Comparison of ENCODE assay signal across 8 mouse cellular contexts in genomic region chr4:97910777-97911580, GRCm38 (mm10).
DNase-seq lines count a peak whose midpoint lies in the region; ATAC-seq and TF ChIP-seq lines count a peak whose summit lies in the region.

No protein-coding gene starts in this region.

- H3K36me3 ChIP-seq in limb, embryonic 13.5 days, result peaks cover 6% of the 10 kb centered on the region; the same call in 1 of the 2 replicates
- H3K36me3 ChIP-seq in limb, embryonic 10.5 days, result no peaks in the 10 kb centered on the region
- H3K36me3 ChIP-seq in intestine, postnatal 0 days (ENCODE audit: control insufficient read depth, insufficient read depth), result no peaks in the 10 kb centered on the region

- ATAC-seq in limb, embryonic 13.5 days (ENCODE audit: low FRiP score, low read depth), result no peak
- no peak for ATAC-seq in intestine, postnatal 0 days

- DNase-seq in limb, embryonic 10.5 days (ENCODE audit: low spot score), result no peak
- DNase-seq in frontal cortex, postnatal 10 days (ENCODE audit: low spot score in 2 of 2), result peak; percentile 28 to 42
- peak; percentile 59 to 61 for DNase-seq in left cerebral cortex, postnatal 14 days (ENCODE audit: low spot score in 2 of 2)
- DNase-seq in kidney, adult 8-10 months, result no peak

- peak overlapping the region; percentile 48; the same call in 1 of the 2 replicates for H3K27ac ChIP-seq in limb, embryonic 13.5 days
- H3K27ac ChIP-seq in limb, embryonic 10.5 days, result no peak overlapping the region
- H3K27ac ChIP-seq in brown adipose tissue, adult 24 weeks (replicated peaks; ENCODE audit: low read depth, low read length), result peak overlapping the region; percentile 91
- H3K27ac ChIP-seq in olfactory bulb, adult 2 months (ENCODE audit: insufficient read depth, low read depth, low read length), result peak overlapping the region; percentile 49; the same call in 1 of the 2 replicates
- H3K27ac ChIP-seq in intestine, postnatal 0 days (ENCODE audit: low read depth, low read length), result no peak overlapping the region

- peaks cover 51% of the 10 kb centered on the region for H3K4me1 ChIP-seq in limb, embryonic 13.5 days
- H3K4me1 ChIP-seq in limb, embryonic 10.5 days, result peaks cover 8% of the 10 kb centered on the region; the same call in 1 of the 2 replicates
- H3K4me1 ChIP-seq in brown adipose tissue, adult 24 weeks (ENCODE audit: control insufficient read depth, insufficient read depth, insufficient read length, low read length), result peaks cover 15% of the 10 kb centered on the region
- peaks cover 9% of the 10 kb centered on the region for H3K4me1 ChIP-seq in olfactory bulb, adult 2 months (ENCODE audit: control insufficient read depth, insufficient read depth, low read length)
- no peaks in the 10 kb centered on the region for H3K4me1 ChIP-seq in intestine, postnatal 0 days (replicated peaks; ENCODE audit: control insufficient read depth, insufficient read depth, low read length)

- no peak for TF ChIP-seq POLR2A in olfactory bulb, adult 2 months (IDR thresholded peaks at IDR 0.05; ENCODE audit: insufficient read depth, low read depth, low read length)

- H3K27me3 ChIP-seq in limb, embryonic 13.5 days, result no peaks in the 10 kb centered on the region
- no peaks in the 10 kb centered on the region for H3K27me3 ChIP-seq in limb, embryonic 10.5 days (ENCODE audit: low read depth, poor library complexity, severe bottlenecking)
- H3K27me3 ChIP-seq in intestine, postnatal 0 days (replicated peaks; ENCODE audit: control insufficient read depth, insufficient read depth, low read length), result no peaks in the 10 kb centered on the region

- WGBS in limb, embryonic 13.5 days, result 87% methylated on average over 27 of the region's 27 CpGs
- 95% methylated on average over 27 of the region's 27 CpGs for WGBS in limb, embryonic 10.5 days
- WGBS in olfactory bulb, adult 2 months, result 47% methylated on average over 27 of the region's 27 CpGs
- WGBS in intestine, postnatal 0 days, result 89% methylated on average over 27 of the region's 27 CpGs

- H3K9me3 ChIP-seq in limb, embryonic 13.5 days, result no peaks in the 10 kb centered on the region
- no peaks in the 10 kb centered on the region for H3K9me3 ChIP-seq in limb, embryonic 10.5 days (replicated peaks)
- H3K9me3 ChIP-seq in intestine, postnatal 0 days (ENCODE audit: control insufficient read depth), result no peaks in the 10 kb centered on the region

- TF ChIP-seq CTCF in olfactory bulb, adult 2 months (IDR thresholded peaks at IDR 0.05; ENCODE audit: insufficient read depth, low read depth, low read length), result no peak
- TF ChIP-seq CTCF in intestine, postnatal 0 days (IDR thresholded peaks at IDR 0.05; ENCODE audit: low read depth), result no peak

- no peak overlapping the region for H3K4me2 ChIP-seq in limb, embryonic 13.5 days (replicated peaks)
- H3K4me2 ChIP-seq in intestine, postnatal 0 days (replicated peaks; ENCODE audit: low read depth), result no peak overlapping the region

- H3K4me3 ChIP-seq in limb, embryonic 13.5 days, result no peak overlapping the region
- no peak overlapping the region for H3K4me3 ChIP-seq in limb, embryonic 10.5 days
- peak overlapping the region; percentile 7; the same call in 1 of the 2 replicates for H3K4me3 ChIP-seq in brown adipose tissue, adult 24 weeks (ENCODE audit: insufficient read depth, low read depth, low read length)
- peak overlapping the region; percentile 26 for H3K4me3 ChIP-seq in olfactory bulb, adult 2 months (ENCODE audit: insufficient read depth, low read depth, low read length)
- no peak overlapping the region for H3K4me3 ChIP-seq in intestine, postnatal 0 days (ENCODE audit: low read depth, low read length)

- no peak overlapping the region for H3K9ac ChIP-seq in limb, embryonic 13.5 days
- no peak overlapping the region for H3K9ac ChIP-seq in intestine, postnatal 0 days (ENCODE audit: low read depth, low read length)

- intact Hi-C loops in left cerebral cortex, postnatal 14 days (cut with DNase I), result loop anchor here (5.0 kb wide), 2 partner anchors 34 to 129 kb away; no protein-coding TSS in a partner anchor

Comparison
In these comparisons a context has a peak if more than half of its experiments do, and no peak if none do; other contexts are left out.
1. H3K27ac ChIP-seq: peak in limb, embryonic 13.5 days (single experiment), brown adipose tissue, adult 24 weeks (single experiment) and olfactory bulb, adult 2 months (single experiment); none in limb, embryonic 10.5 days (single experiment) and intestine, postnatal 0 days (single experiment).
2. H3K4me3 ChIP-seq: peak in brown adipose tissue, adult 24 weeks (single experiment) and olfactory bulb, adult 2 months (single experiment); none in limb, embryonic 13.5 days (single experiment), limb, embryonic 10.5 days (single experiment) and intestine, postnatal 0 days (single experiment).
3. DNase-seq: peak in frontal cortex, postnatal 10 days (2 of 2) and left cerebral cortex, postnatal 14 days (2 of 2); none in limb, embryonic 10.5 days (single experiment) and kidney, adult 8-10 months (0 of 2).